Mouse (Mus musculus) gastrocnemius, adult 8-10 months (tissue): ENCODE measurements around the gene Mblac1. TPM values are rescaled to one million over a fixed set of nuclear protein-coding genes. Genes with fewer than 3 reads are reported as not detected.

Experiments
- DNase-seq, 2 experiments: peaks; one replicate each; pipeline ENCODE4 v3.0.0; 2022; ENCODE audit warnings: low spot score in 2 of 2
- total RNA-seq, 4 experiments: library from RNA; stranded (reverse); gene quantifications; 2 replicates each; pipeline ENCODE4 v1.2.4; 2022

The Mblac1 gene
- total RNA-seq: 1 to 10 TPM; 1.5 to 2.3 (median 1.8) TPM

GRCm38 (mm10) chr5:138193771-138194727 is at the start of gene Mblac1:
TSS of gene Mblac1 (plus strand) at chr5:138194314.
- peak; percentile 68 to 74 for DNase-seq

GRCm38 (mm10) chr5:138154390-138154789 is 39.7 kb upstream of the Mblac1 start:
- no peak for DNase-seq

GRCm38 (mm10) chr5:138155443-138155976 is 38.6 kb upstream of the Mblac1 start, which contains the start of gene Zfp113:
TSS of gene Zfp113 (minus strand) at chr5:138155744.
- peak; percentile 75 to 82 for DNase-seq

GRCm38 (mm10) chr5:138160224-138160762 is 33.8 kb upstream of the Mblac1 start:
- no peak for DNase-seq

GRCm38 (mm10) chr5:138160842-138161665 is 33.1 kb upstream of the Mblac1 start, which contains the start of gene Cops6:
TSS of gene Cops6 (plus strand) at chr5:138161071.
- peak; percentile 84 to 87 for DNase-seq

GRCm38 (mm10) chr5:138163046-138163445 is 31.1 kb upstream of the Mblac1 start:
- DNase-seq: no peak

- DNase-seq: no peak
Measured at GRCm38 (mm10) chr5:138163610-138164009, 30.5 kb upstream of the Mblac1 start.

GRCm38 (mm10) chr5:138165594-138165993 is 28.5 kb upstream of the Mblac1 start:
- DNase-seq: no peak

- peak; percentile 89 to 94 for DNase-seq
Measured at GRCm38 (mm10) chr5:138170936-138171561, 23.1 kb upstream of the Mblac1 start.

GRCm38 (mm10) chr5:138171695-138172491 is 22.2 kb upstream of the Mblac1 start, which contains the start of the genes Ap4m1 and Mcm7:
TSS of gene Ap4m1 (plus strand) at chr5:138172002.
TSS of gene Mcm7 (minus strand) at chr5:138172422.
- DNase-seq: peak; percentile 97 to 98

GRCm38 (mm10) chr5:138173217-138173616 is 20.9 kb upstream of the Mblac1 start:
- no peak for DNase-seq

- peak; percentile 57 to 75 for DNase-seq
Measured at GRCm38 (mm10) chr5:138186950-138187638, 7.0 kb upstream of the Mblac1 start, which contains the start of the genes Taf6 and Cnpy4. TSS of gene Taf6 (minus strand) at chr5:138187451. TSS of gene Cnpy4 (plus strand) at chr5:138187485.

- peak; percentile 40 to 42 for DNase-seq
Measured at GRCm38 (mm10) chr5:138187661-138188306, 6.3 kb upstream of the Mblac1 start.

- peak in 1 of 2 experiments; percentile 11 for DNase-seq
Measured at GRCm38 (mm10) chr5:138194755-138195345, 736 bp downstream of the Mblac1 start.

- DNase-seq: no peak
Measured at GRCm38 (mm10) chr5:138195463-138195862, 1.3 kb downstream of the Mblac1 start.

- DNase-seq: no peak
Measured at GRCm38 (mm10) chr5:138199576-138199975, 5.5 kb downstream of the Mblac1 start.

- DNase-seq: no peak
Measured at GRCm38 (mm10) chr5:138202086-138202485, 8.0 kb downstream of the Mblac1 start.

GRCm38 (mm10) chr5:138207253-138207652 is 13.1 kb downstream of the Mblac1 start:
- DNase-seq: no peak
